9 mouse cellular contexts compared by ENCODE assay signal in the genomic region with DNA sequence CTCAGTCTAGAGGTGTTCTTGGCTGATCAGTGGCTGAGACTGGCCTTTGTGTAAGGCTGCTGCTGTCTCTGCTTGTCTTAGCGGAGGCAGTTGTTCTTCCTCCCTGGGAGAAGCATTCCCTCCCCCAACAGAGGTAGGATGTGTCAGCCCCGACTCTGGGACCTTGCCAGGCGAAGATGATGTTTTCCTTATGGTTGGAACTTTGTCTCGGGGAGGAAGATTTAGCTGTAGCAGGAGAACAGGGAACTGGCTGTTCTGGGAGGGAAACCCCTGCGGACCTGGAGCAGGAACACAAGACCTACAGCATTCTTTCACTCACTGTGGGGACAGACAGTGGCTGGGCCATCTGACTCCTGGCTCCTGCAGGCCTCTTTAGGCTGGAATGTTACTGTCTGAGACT. TPM values are rescaled to one million over a fixed set of nuclear protein-coding genes. Genes with fewer than 3 reads are reported as not detected.
DNase-seq lines count a peak whose midpoint lies in the region; ATAC-seq and TF ChIP-seq lines count a peak whose summit lies in the region.
"Had no signal": no experiment of that assay in that cellular context is flagged by ENCODE, and none has a peak within 500 bp of the region (broad histone marks: within the 10 kb centered on the region; RNA-seq: fewer than 3 reads in every experiment).

No protein-coding gene starts in this region.

- no peaks in the 10 kb centered on the region for H3K27me3 ChIP-seq in kidney, postnatal 0 days (ENCODE audit: insufficient read depth, low read length)
- H3K27me3 ChIP-seq in kidney, embryonic 14.5 days (ENCODE audit: control insufficient read depth, insufficient read depth, low read length): no peaks in the 10 kb centered on the region
- no peaks in the 10 kb centered on the region for H3K27me3 ChIP-seq in embryonic facial prominence, embryonic 15.5 days
- H3K27me3 ChIP-seq in heart, embryonic 13.5 days (replicated peaks): no peaks in the 10 kb centered on the region
- H3K27me3 ChIP-seq in midbrain, embryonic 16.5 days (ENCODE audit: control insufficient read depth, insufficient read depth, low read depth, low read length): no peaks in the 10 kb centered on the region

- TF ChIP-seq CTCF in kidney, postnatal 0 days (IDR thresholded peaks at IDR 0.05; ENCODE audit: low read depth): no peak

- no peak overlapping the region for H3K4me2 ChIP-seq in kidney, postnatal 0 days (ENCODE audit: low read length)
- no peak overlapping the region for H3K4me2 ChIP-seq in kidney, embryonic 14.5 days (replicated peaks; ENCODE audit: low read depth, low read length)
- H3K4me2 ChIP-seq in embryonic facial prominence, embryonic 15.5 days (replicated peaks): no peak overlapping the region
- H3K4me2 ChIP-seq in heart, embryonic 13.5 days: no peak overlapping the region
- no peak overlapping the region for H3K4me2 ChIP-seq in midbrain, embryonic 16.5 days (ENCODE audit: low read length)

- no peak overlapping the region for H3K4me3 ChIP-seq in kidney, postnatal 0 days (replicated peaks; ENCODE audit: low read depth, low read length)
- no peak overlapping the region for H3K4me3 ChIP-seq in kidney, embryonic 14.5 days (ENCODE audit: low read length)
- H3K4me3 ChIP-seq in embryonic facial prominence, embryonic 15.5 days (replicated peaks): no peak overlapping the region
- H3K4me3 ChIP-seq in heart, embryonic 13.5 days: no peak overlapping the region
- H3K4me3 ChIP-seq in midbrain, embryonic 16.5 days (ENCODE audit: low read depth, low read length): no peak overlapping the region

- 25% methylated on average over 5 of the region's 5 CpGs for WGBS in kidney, postnatal 0 days
- WGBS in kidney, embryonic 14.5 days: 33% methylated on average over 5 of the region's 5 CpGs
- 21% methylated on average over 5 of the region's 5 CpGs for WGBS in embryonic facial prominence, embryonic 15.5 days
- WGBS in heart, embryonic 13.5 days: 34% methylated on average over 5 of the region's 5 CpGs
- WGBS in midbrain, embryonic 16.5 days: 63% methylated on average over 5 of the region's 5 CpGs

- peaks cover 16% of the 10 kb centered on the region; the same call in 1 of the 2 replicates for H3K4me1 ChIP-seq in kidney, postnatal 0 days (replicated peaks; ENCODE audit: insufficient read depth, low read length)
- peaks cover 10% of the 10 kb centered on the region for H3K4me1 ChIP-seq in kidney, embryonic 14.5 days (ENCODE audit: control insufficient read depth, insufficient read depth, low read length)
- peaks cover 12% of the 10 kb centered on the region for H3K4me1 ChIP-seq in embryonic facial prominence, embryonic 15.5 days
- peaks cover 64% of the 10 kb centered on the region for H3K4me1 ChIP-seq in heart, embryonic 13.5 days
- H3K4me1 ChIP-seq in midbrain, embryonic 16.5 days (ENCODE audit: control insufficient read depth, insufficient read depth, low read length): no peaks in the 10 kb centered on the region

- H3K36me3 ChIP-seq in kidney, postnatal 0 days (ENCODE audit: insufficient read depth, low read length): no peaks in the 10 kb centered on the region
- no peaks in the 10 kb centered on the region for H3K36me3 ChIP-seq in kidney, embryonic 14.5 days (ENCODE audit: control insufficient read depth, insufficient read depth, low read length)
- H3K36me3 ChIP-seq in embryonic facial prominence, embryonic 15.5 days: no peaks in the 10 kb centered on the region
- peaks cover 75% of the 10 kb centered on the region for H3K36me3 ChIP-seq in heart, embryonic 13.5 days
- no peaks in the 10 kb centered on the region for H3K36me3 ChIP-seq in midbrain, embryonic 16.5 days (ENCODE audit: control insufficient read depth, insufficient read depth, low read length)

- H3K9ac ChIP-seq in kidney, postnatal 0 days (ENCODE audit: low read depth, low read length): no peak overlapping the region
- H3K9ac ChIP-seq in kidney, embryonic 14.5 days (ENCODE audit: low read depth, low read length): no peak overlapping the region
- H3K9ac ChIP-seq in embryonic facial prominence, embryonic 15.5 days: no peak overlapping the region
- H3K9ac ChIP-seq in heart, embryonic 13.5 days: peak overlapping the region; percentile 37; the same call in 1 of the 2 replicates
- no peak overlapping the region for H3K9ac ChIP-seq in midbrain, embryonic 16.5 days (ENCODE audit: low read depth, low read length)

- peak; percentile 50 for DNase-seq in kidney, postnatal 0 days (ENCODE audit: low spot score)
- peak; percentile 75 for DNase-seq in lung, postnatal 14 days
- DNase-seq in thymus, postnatal 14 days: no peak

- no peak overlapping the region for H3K27ac ChIP-seq in kidney, postnatal 0 days
- H3K27ac ChIP-seq in kidney, embryonic 14.5 days (ENCODE audit: low read depth, low read length): no peak overlapping the region
- H3K27ac ChIP-seq in embryonic facial prominence, embryonic 15.5 days (replicated peaks): peak overlapping the region; percentile 31; the same call in 1 of the 2 replicates
- peak overlapping the region; percentile 79 for H3K27ac ChIP-seq in heart, embryonic 13.5 days (replicated peaks)
- H3K27ac ChIP-seq in midbrain, embryonic 16.5 days (ENCODE audit: low read length): no peak overlapping the region
- H3K27ac ChIP-seq: macrophage had no signal

- ATAC-seq in kidney, postnatal 0 days (replicated peaks; ENCODE audit: low FRiP score, low read depth): no peak
- no peak for ATAC-seq in kidney, embryonic 14.5 days (ENCODE audit: low FRiP score, low TSS enrichment)
- no peak for ATAC-seq in embryonic facial prominence, embryonic 15.5 days (ENCODE audit: insufficient number of reproducible peaks, low FRiP score, low TSS enrichment, low read depth)
- no peak for ATAC-seq in heart, embryonic 13.5 days (ENCODE audit: extremely low read depth, insufficient number of reproducible peaks, low FRiP score, low TSS enrichment)
- no peak for ATAC-seq in midbrain, embryonic 16.5 days
- ATAC-seq in cerebellum, adult (ENCODE audit: insufficient number of reproducible peaks, low FRiP score, low TSS enrichment): no peak

- no peaks in the 10 kb centered on the region for H3K9me3 ChIP-seq in kidney, postnatal 0 days (replicated peaks; ENCODE audit: low read length)
- no peaks in the 10 kb centered on the region for H3K9me3 ChIP-seq in kidney, embryonic 14.5 days (ENCODE audit: control insufficient read depth, low read length)
- H3K9me3 ChIP-seq in embryonic facial prominence, embryonic 15.5 days (replicated peaks): no peaks in the 10 kb centered on the region
- H3K9me3 ChIP-seq in heart, embryonic 13.5 days: no peaks in the 10 kb centered on the region
- H3K9me3 ChIP-seq in midbrain, embryonic 16.5 days (replicated peaks; ENCODE audit: control insufficient read depth, low read length, poor library complexity, severe bottlenecking): no peaks in the 10 kb centered on the region

RNA-seq across cellular contexts. Expression of a gene that starts 15.1 kb away (rescaled TPM):
- 0.18 and 0.22 TPM in 2 replicates for polyA plus RNA-seq in kidney, postnatal 0 days (2015; fragmentation: Nextera tagmentation; extraction: Ambion mirVana)
- polyA plus RNA-seq in kidney, embryonic 14.5 days (2014; fragmentation: Nextera tagmentation; extraction: Ambion mirVana): 0.13 and 0.34 TPM in 2 replicates
- polyA plus RNA-seq in embryonic facial prominence, embryonic 15.5 days (2015; fragmentation: Nextera tagmentation; extraction: Ambion mirVana): 3.1 and 4.5 TPM in 2 replicates
- polyA plus RNA-seq in heart, embryonic 13.5 days (2015; fragmentation: Nextera tagmentation; extraction: Ambion mirVana): 21.4 and 23.5 TPM in 2 replicates
- polyA plus RNA-seq in midbrain, embryonic 16.5 days (2015; fragmentation: Nextera tagmentation; extraction: Ambion mirVana): 0.14 and 0.16 TPM in 2 replicates

RNA-seq across cellular contexts. Expression of a gene that starts 42.1 kb away (rescaled TPM):
- polyA plus RNA-seq in kidney, postnatal 0 days (2015; fragmentation: Nextera tagmentation; extraction: Ambion mirVana): 1.1 and 1.3 TPM in 2 replicates
- polyA plus RNA-seq in kidney, embryonic 14.5 days (2014; fragmentation: Nextera tagmentation; extraction: Ambion mirVana): 0.41 TPM in 1 of 2 replicates, not detected in the other
- 0.09 TPM in 1 of 2 replicates, not detected in the other for polyA plus RNA-seq in embryonic facial prominence, embryonic 15.5 days (2015; fragmentation: Nextera tagmentation; extraction: Ambion mirVana)
- 0.05 and 0.11 TPM in 2 replicates for polyA plus RNA-seq in heart, embryonic 13.5 days (2015; fragmentation: Nextera tagmentation; extraction: Ambion mirVana)
- 0.07 TPM in 1 of 2 replicates, not detected in the other for polyA plus RNA-seq in midbrain, embryonic 16.5 days (2015; fragmentation: Nextera tagmentation; extraction: Ambion mirVana)
- polyA plus RNA-seq: macrophage had no signal

Comparison
In these comparisons a context has a peak if more than half of its experiments do, and no peak if none do; other contexts are left out.
1. H3K27ac ChIP-seq: peak in embryonic facial prominence, embryonic 15.5 days (single experiment) and heart, embryonic 13.5 days (single experiment); none in kidney, postnatal 0 days (single experiment), kidney, embryonic 14.5 days (single experiment) and midbrain, embryonic 16.5 days (single experiment).